Mouse (Mus musculus) neural tube, embryonic 14.5 days (tissue): ENCODE data around the gene Myo15. TPM values are rescaled to one million over a fixed set of nuclear protein-coding genes. Genes with fewer than 3 reads are reported as not detected.

Experiments
- ATAC-seq: fragments of 200-750 bp; cut with Nextera tagmentation; 2 replicates; pipeline ENCODE4 v1.8.0; 2017; ENCODE audit warnings: low read depth, mild to moderate bottlenecking, moderate TSS enrichment, moderate library complexity
- H3K27ac ChIP-seq: fragments of 300-500 bp; sonication (generic); 2 replicates; pipeline ENCODE4 v1.5.1; 2014; ENCODE audit warnings: low read depth, mild to moderate bottlenecking, control low read depth, low read length, moderate library complexity, mixed read lengths
- H3K27me3 ChIP-seq: fragments of 300-500 bp; sonication (generic); 2 replicates; pipeline ENCODE4 v1.6.1; 2014; ENCODE audit warnings: low read length; ENCODE audit not compliant: control insufficient read depth, insufficient read depth
- H3K36me3 ChIP-seq: fragments of 300-500 bp; sonication (generic); 2 replicates; pipeline ENCODE4 v1.6.1; 2014; ENCODE audit warnings: low read length, mixed read lengths; ENCODE audit not compliant: control insufficient read depth, insufficient read depth
- H3K4me1 ChIP-seq: fragments of 300-500 bp; sonication (generic); 2 replicates; pipeline ENCODE4 v1.6.1; 2014; ENCODE audit warnings: low read length; ENCODE audit not compliant: control insufficient read depth, insufficient read depth
- H3K4me2 ChIP-seq: fragments of 300-500 bp; sonication (generic); 2 replicates; pipeline ENCODE4 v1.6.1; 2014; ENCODE audit warnings: mild to moderate bottlenecking, low read depth, low read length, control low read depth
- H3K4me3 ChIP-seq: fragments of 300-500 bp; sonication (generic); 2 replicates; pipeline ENCODE4 v1.5.1; 2014; ENCODE audit warnings: low read depth, low read length, control low read depth, mixed read lengths
- H3K9ac ChIP-seq: fragments of 300-500 bp; sonication (generic); replicated peaks from 2 replicates; pipeline ENCODE4 v1.6.1; 2014; ENCODE audit warnings: low read depth, mild to moderate bottlenecking, control low read depth, low read length, mixed read lengths
- H3K9me3 ChIP-seq: fragments of 300-500 bp; sonication (generic); 2 replicates; pipeline ENCODE4 v1.6.1; 2016; ENCODE audit warnings: low read length; ENCODE audit not compliant: control insufficient read depth
- WGBS: fragments of 180-500 bp; shearing (Covaris S2); extraction: QIAGEN DNeasy Blood & Tissue Kit; methylation state at CpG from one replicate; pipeline ENCODE4 v1.1.7; 2014; 5-methylcytosine and 5-hydroxymethylcytosine counted together
- polyA plus RNA-seq: library from polyadenylated mRNA; unstranded; fragments of >200 nt; fragmentation: Nextera tagmentation; extraction: Ambion mirVana; gene quantifications from 2 replicates; pipeline ENCODE4 v1.2.1, GENCODE M21; 2014

Gene Myo15
- polyA plus RNA-seq, 1 experiment from 2014 or later = 0.19 TPM

DNA sequence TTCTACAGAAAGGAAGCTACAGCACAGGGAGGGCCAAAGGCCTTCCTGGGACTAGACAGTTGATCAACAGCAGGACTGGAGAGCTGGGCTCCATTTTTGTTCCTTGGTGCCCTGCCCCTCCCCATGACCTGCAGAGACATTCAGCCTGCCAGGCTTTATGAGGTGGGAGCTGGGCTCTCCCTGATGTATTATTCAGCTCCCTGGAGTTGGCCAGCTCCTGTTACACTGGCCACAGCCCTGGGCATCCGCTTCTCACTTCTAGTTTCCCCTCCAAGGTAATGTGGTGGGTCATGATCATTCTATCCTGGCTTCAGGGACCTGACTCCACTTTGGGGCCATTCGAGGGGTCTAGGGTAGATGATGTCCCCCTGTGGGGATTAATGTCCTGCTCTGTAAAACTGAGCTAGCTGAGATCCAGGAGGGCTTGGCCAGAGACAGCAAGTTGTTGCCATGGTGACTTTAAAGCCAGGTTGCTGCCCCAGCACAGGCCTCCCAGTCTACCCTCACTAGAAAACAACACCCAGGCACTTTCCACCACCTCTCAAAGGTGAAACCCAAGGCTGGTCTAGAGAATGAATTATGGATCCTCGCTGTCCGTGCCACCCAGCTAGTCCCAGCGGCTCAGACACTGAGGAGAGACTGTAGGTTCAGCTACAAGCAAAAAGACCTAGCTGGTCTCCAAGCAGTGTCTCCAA, 6.7 kb downstream of the Myo15 start:
- 79% methylated on average over 5 of the region's 5 CpGs for WGBS
- no peak overlapping the region for H3K9ac ChIP-seq
- no peaks in the 10 kb centered on the region for H3K27me3 ChIP-seq
- ATAC-seq = no peak
- no peak overlapping the region for H3K4me2 ChIP-seq
- no peaks in the 10 kb centered on the region for H3K36me3 ChIP-seq
- no peaks in the 10 kb centered on the region for H3K9me3 ChIP-seq
- H3K27ac ChIP-seq = no peak overlapping the region
- no peak overlapping the region for H3K4me3 ChIP-seq
- H3K4me1 ChIP-seq = no peaks in the 10 kb centered on the region

GRCm38 (mm10) chr11:60478121-60478520, 9.0 kb downstream of the Myo15 start:
- no peak for ATAC-seq

DNA sequence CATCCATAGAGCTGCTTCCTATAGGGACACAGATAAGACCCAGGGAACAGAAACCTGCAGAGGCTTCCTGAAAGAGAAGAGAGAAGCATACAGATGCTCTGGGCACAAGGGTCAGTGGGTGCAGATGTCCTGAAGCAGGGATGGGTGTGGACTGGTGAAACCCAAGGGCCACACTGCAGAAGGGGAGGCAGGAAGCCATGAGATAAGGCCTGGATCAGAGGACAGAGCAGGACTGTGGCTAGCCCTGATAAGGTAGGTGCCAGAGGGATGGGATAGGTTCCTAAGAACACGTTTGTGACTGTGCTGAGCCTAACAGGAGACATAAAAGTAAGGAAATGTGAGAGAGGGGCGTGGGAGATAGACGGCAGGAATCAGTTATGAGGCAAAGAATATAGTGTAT, 17.1 kb downstream of the Myo15 start:
- H3K9ac ChIP-seq = no peak overlapping the region
- 67% methylated on average over 3 of the region's 3 CpGs for WGBS
- H3K27ac ChIP-seq = no peak overlapping the region
- no peaks in the 10 kb centered on the region for H3K9me3 ChIP-seq
- no peaks in the 10 kb centered on the region for H3K4me1 ChIP-seq
- H3K4me2 ChIP-seq = no peak overlapping the region
- ATAC-seq = no peak
- no peaks in the 10 kb centered on the region for H3K27me3 ChIP-seq
- no peaks in the 10 kb centered on the region for H3K36me3 ChIP-seq
- H3K4me3 ChIP-seq = no peak overlapping the region

More at GRCm38 (mm10) chr11:60478121-60478520, 9.0 kb downstream of the Myo15 start:
- H3K9ac ChIP-seq = no peak overlapping the region
- no peak overlapping the region for H3K27ac ChIP-seq
- no peak overlapping the region for H3K4me3 ChIP-seq
- 45% methylated on average over 17 of the region's 17 CpGs for WGBS
- no peak overlapping the region for H3K4me2 ChIP-seq
- H3K4me1 ChIP-seq = no peaks in the 10 kb centered on the region
- H3K27me3 ChIP-seq = no peaks in the 10 kb centered on the region
- H3K36me3 ChIP-seq = no peaks in the 10 kb centered on the region
- no peaks in the 10 kb centered on the region for H3K9me3 ChIP-seq

DNA sequence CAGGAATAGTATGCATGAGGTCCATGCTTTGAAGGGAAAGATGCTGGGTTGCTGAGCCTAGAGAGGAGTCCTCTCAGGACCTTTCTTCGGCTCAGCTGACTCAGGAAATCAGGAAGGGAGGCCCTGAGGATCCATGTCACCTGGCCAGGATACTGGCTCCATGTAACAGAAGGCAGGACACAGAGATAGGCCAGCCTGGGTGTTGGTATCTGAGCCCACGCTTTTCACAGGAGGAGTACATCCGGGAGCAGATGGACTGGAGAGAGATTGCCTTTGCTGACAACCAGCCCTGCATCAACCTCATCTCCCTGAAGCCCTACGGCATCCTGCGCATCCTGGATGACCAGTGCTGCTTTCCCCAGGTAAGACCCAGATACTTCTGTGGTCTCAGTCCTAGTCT, 23.6 kb downstream of the Myo15 start:
- H3K4me1 ChIP-seq = no peaks in the 10 kb centered on the region

DNA sequence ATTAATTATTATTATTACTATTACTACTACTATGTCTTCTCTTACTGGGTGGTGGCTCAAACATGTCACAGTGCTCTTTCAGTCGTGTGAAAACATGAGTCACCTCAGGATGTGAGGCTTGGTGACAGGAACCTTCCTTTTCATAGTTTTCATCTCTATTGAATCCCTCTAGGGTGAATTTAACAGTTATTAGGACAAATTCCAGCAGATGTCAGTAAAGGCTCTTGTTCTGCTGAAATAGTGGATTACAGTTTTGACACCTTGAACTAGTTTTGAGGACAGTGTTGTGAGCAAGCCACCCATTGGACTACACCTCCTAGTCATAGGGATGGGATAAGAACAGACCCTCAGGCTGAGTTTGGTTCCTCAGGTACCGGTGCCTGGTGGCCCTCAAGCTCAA, 26.6 kb downstream of the Myo15 start:
- Histone ChIP-seq H3K27me3 (no peaks in the 10 kb centered on the region), H3K36me3 (no peaks in the 10 kb centered on the region), H3K9me3 (no peaks in the 10 kb centered on the region), H3K4me2 (no peak overlapping the region), H3K4me3 (no peak overlapping the region), H3K9ac (no peak overlapping the region), H3K4me1 (no peaks in the 10 kb centered on the region), H3K27ac (no peak overlapping the region)
- no peak for ATAC-seq
- 72% methylated on average over 2 of the region's 2 CpGs for whole genome bisulfite sequencing

More for the DNA sequence above, 23.6 kb downstream of the Myo15 start:
- Histone ChIP-seq H3K9ac (no peak overlapping the region), H3K27ac (no peak overlapping the region), H3K9me3 (no peaks in the 10 kb centered on the region), H3K4me3 (no peak overlapping the region), H3K27me3 (no peaks in the 10 kb centered on the region), H3K4me2 (no peak overlapping the region), H3K36me3 (no peaks in the 10 kb centered on the region)
- WGBS = 89% methylated on average over 5 of the region's 5 CpGs
- ATAC-seq = no peak

- Histone ChIP-seq H3K27me3 (no peaks in the 10 kb centered on the region; the same call in 1 of the 2 replicates), H3K9me3 (no peaks in the 10 kb centered on the region), H3K36me3 (no peaks in the 10 kb centered on the region), H3K9ac (no peak overlapping the region), H3K27ac (no peak overlapping the region), H3K4me2 (no peak overlapping the region), H3K4me3 (no peak overlapping the region), H3K4me1 (0 out of 2 replicates have a peak, but pooled peaks cover 7% of the 10 kb centered on the region)
- 84% methylated on average over 13 of the region's 13 CpGs for whole genome bisulfite sequencing
- no peak for ATAC-seq
Observed at GRCm38 (mm10) chr11:60507281-60507680, 38.1 kb downstream of the Myo15 start.

DNA sequence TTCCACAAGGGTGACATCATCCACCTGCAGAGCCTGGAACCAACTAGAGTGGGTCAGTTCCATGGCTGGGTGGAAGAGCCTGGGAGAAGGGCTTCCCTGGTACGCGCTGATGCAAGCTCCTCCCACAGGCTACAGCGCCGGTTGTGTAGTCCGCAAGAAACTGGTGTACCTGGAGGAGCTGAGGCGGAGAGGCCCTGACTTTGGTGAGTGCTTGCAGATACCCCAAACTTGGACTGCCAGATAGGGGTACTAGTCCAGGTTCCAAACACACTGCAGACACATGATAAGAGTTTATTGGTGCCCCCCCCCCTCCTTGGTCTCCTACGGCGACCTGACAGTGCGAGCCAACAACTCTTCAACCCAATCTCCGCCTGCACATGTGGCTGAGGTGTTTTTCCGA, 39.8 kb downstream of the Myo15 start:
- Histone ChIP-seq H3K9me3 (no peaks in the 10 kb centered on the region), H3K27ac (no peak overlapping the region), H3K4me1 (0 out of 2 replicates have a peak, but pooled peaks cover 7% of the 10 kb centered on the region), H3K9ac (no peak overlapping the region), H3K27me3 (no peaks in the 10 kb centered on the region; the same call in 1 of the 2 replicates), H3K4me3 (peak overlapping the region; percentile 22; the same call in 1 of the 2 replicates), H3K36me3 (no peaks in the 10 kb centered on the region), H3K4me2 (peak overlapping the region; percentile 56)
- 6% methylated on average over 11 of the region's 11 CpGs for whole genome bisulfite sequencing
- no peak for ATAC-seq

- Histone ChIP-seq H3K4me1 (0 out of 2 replicates have a peak, but pooled peaks cover 7% of the 10 kb centered on the region), H3K36me3 (no peaks in the 10 kb centered on the region), H3K4me3 (peak overlapping the region; percentile 22), H3K9ac (peak overlapping the region; percentile 34), H3K4me2 (peak overlapping the region; percentile 56), H3K27me3 (no peaks in the 10 kb centered on the region; the same call in 1 of the 2 replicates), H3K27ac (no peak overlapping the region), H3K9me3 (no peaks in the 10 kb centered on the region)
- no peak for ATAC-seq
- WGBS = 1% methylated on average over 25 of the region's 25 CpGs
Observed at GRCm38 (mm10) chr11:60509500-60509899, 40.4 kb downstream of the Myo15 start.

DNA sequence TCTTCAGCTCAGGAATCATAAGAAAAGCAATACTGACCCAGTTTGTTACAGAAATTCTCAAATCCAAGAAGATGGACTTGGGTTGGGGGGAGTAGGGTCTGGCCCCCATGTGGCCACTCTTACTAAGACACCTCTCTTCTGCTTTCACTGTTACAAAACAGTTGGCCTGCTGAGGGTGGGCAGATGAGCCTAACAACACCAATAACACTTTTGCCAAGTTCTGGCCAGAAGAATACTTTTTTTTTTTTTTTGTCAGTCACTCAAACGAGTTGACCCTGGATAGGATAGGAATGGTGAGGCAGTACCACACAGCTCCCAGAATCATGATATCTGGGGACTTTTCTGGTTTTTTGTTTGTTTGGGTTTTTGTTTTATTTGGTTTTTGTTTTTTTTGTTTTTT, 42.8 kb downstream of the Myo15 start:
- 83% methylated on average over 1 of the region's 1 CpGs for WGBS
- Histone ChIP-seq H3K9ac (no peak overlapping the region), H3K27ac (no peak overlapping the region), H3K4me1 (0 out of 2 replicates have a peak, but pooled peaks cover 7% of the 10 kb centered on the region), H3K9me3 (no peaks in the 10 kb centered on the region), H3K27me3 (no peaks in the 10 kb centered on the region; the same call in 1 of the 2 replicates), H3K4me2 (no peak overlapping the region), H3K36me3 (no peaks in the 10 kb centered on the region), H3K4me3 (no peak overlapping the region)
- ATAC-seq = no peak
